Mouse (Mus musculus) testis, postnatal 14 days (tissue): ENCODE data around the gene Acsbg1.
"Not testable (repeated sequence)": the region's sequence is repeated elsewhere in the genome, so short reads cannot be mapped to it uniquely, and the experiment has no call there.

ENCODE experiments used
- DNase-seq: peaks from one replicate; pipeline ENCODE4 v3.0.0; 2021; ENCODE audit warnings: low spot score

The Acsbg1 gene

GRCm38 (mm10) chr9:54614182-54614850 lies 47.4 kb downstream of the Acsbg1 start:
- DNase-seq: no peak

- DNase-seq: no peak
Observed at GRCm38 (mm10) chr9:54612781-54613191, 48.9 kb downstream of the Acsbg1 start.

- no peak for DNase-seq
Observed at GRCm38 (mm10) chr9:54604886-54605285, 56.8 kb downstream of the Acsbg1 start.

GRCm38 (mm10) chr9:54604131-54604654 lies 57.5 kb downstream of the Acsbg1 start:
- no peak for DNase-seq

GRCm38 (mm10) chr9:54602916-54603315 lies 58.8 kb downstream of the Acsbg1 start:
- DNase-seq: no peak

- no peak for DNase-seq
Observed at GRCm38 (mm10) chr9:54602386-54602785, 59.3 kb downstream of the Acsbg1 start.

- DNase-seq: no peak
Observed at GRCm38 (mm10) chr9:54596752-54597465, 64.8 kb downstream of the Acsbg1 start.

- not testable (repeated sequence) for DNase-seq
Observed at GRCm38 (mm10) chr9:54593652-54594051, 68.0 kb downstream of the Acsbg1 start.

- DNase-seq: no peak
Observed at GRCm38 (mm10) chr9:54587863-54588262, 73.8 kb downstream of the Acsbg1 start.

GRCm38 (mm10) chr9:54586199-54587061 lies 75.2 kb downstream of the Acsbg1 start, which contains the start of gene Idh3a:
Idh3a (plus strand) TSS chr9:54586334.
- DNase-seq: peak; percentile 98

GRCm38 (mm10) chr9:54585839-54586198 lies 75.9 kb downstream of the Acsbg1 start:
- DNase-seq: no peak

- DNase-seq: not testable (repeated sequence)
Observed at GRCm38 (mm10) chr9:54584127-54584526, 77.5 kb downstream of the Acsbg1 start.

GRCm38 (mm10) chr9:54583712-54584111 lies 78.0 kb downstream of the Acsbg1 start:
- DNase-seq: no peak

GRCm38 (mm10) chr9:54571130-54571839 lies 90.4 kb downstream of the Acsbg1 start:
- no peak for DNase-seq

- DNase-seq: no peak
Observed at GRCm38 (mm10) chr9:54568732-54569131, 92.9 kb downstream of the Acsbg1 start.

- DNase-seq: no peak
Observed at GRCm38 (mm10) chr9:54566958-54567357, 94.7 kb downstream of the Acsbg1 start.

GRCm38 (mm10) chr9:54560831-54561601 lies 100.7 kb downstream of the Acsbg1 start:
- no peak for DNase-seq

GRCm38 (mm10) chr9:54559771-54560471 lies 101.7 kb downstream of the Acsbg1 start, which contains the start of gene Cib2:
Cib2 (minus strand) TSS chr9:54560218.
- DNase-seq: peak; percentile 79

GRCm38 (mm10) chr9:54558731-54559130 lies 102.9 kb downstream of the Acsbg1 start:
- no peak for DNase-seq

- DNase-seq: no peak
Observed at GRCm38 (mm10) chr9:54555044-54555443, 106.6 kb downstream of the Acsbg1 start.
